Mouse (Mus musculus) kidney, postnatal 0 days (tissue): ENCODE data around the gene Rassf2. TPM values are rescaled to one million over a fixed set of nuclear protein-coding genes. Genes with fewer than 3 reads are reported as not detected.

Experiments
- ATAC-seq: fragments of 200-750 bp; cut with Nextera tagmentation; replicated peaks from 2 replicates; pipeline ENCODE4 v1.8.0; 2017; ENCODE audit warnings: low read depth, moderate number of reproducible peaks, moderate TSS enrichment, moderate library complexity; ENCODE audit not compliant: low FRiP score
- DNase-seq: peaks from one replicate; pipeline ENCODE4 v3.0.0-alpha.2; 2016; ENCODE audit warnings: low spot score
- H3K27ac ChIP-seq: fragments of 300-500 bp; sonication (generic); 2 replicates; pipeline ENCODE4 v1.5.1; 2014; ENCODE audit warnings: mild to moderate bottlenecking
- H3K27me3 ChIP-seq: fragments of 300-500 bp; sonication (generic); 2 replicates; pipeline ENCODE4 v1.6.1; 2014; ENCODE audit warnings: low read length, mixed read lengths; ENCODE audit not compliant: insufficient read depth
- H3K36me3 ChIP-seq: fragments of 300-500 bp; sonication (generic); 2 replicates; pipeline ENCODE4 v1.6.1; 2014; ENCODE audit warnings: low read length, mixed read lengths; ENCODE audit not compliant: insufficient read depth
- H3K4me1 ChIP-seq: fragments of 300-500 bp; sonication (generic); replicated peaks from 2 replicates; pipeline ENCODE4 v1.6.1; 2014; ENCODE audit warnings: antibody characterized with exemption, low read length, mixed read lengths; ENCODE audit not compliant: insufficient read depth
- H3K4me2 ChIP-seq: fragments of 300-500 bp; sonication (generic); 2 replicates; pipeline ENCODE4 v1.6.1; 2014; ENCODE audit warnings: mild to moderate bottlenecking, low read length, moderate library complexity, mixed read lengths
- H3K4me3 ChIP-seq: fragments of 300-500 bp; sonication (generic); replicated peaks from 2 replicates; pipeline ENCODE4 v1.5.1; 2014; ENCODE audit warnings: low read depth, low read length
- H3K9ac ChIP-seq: fragments of 300-500 bp; sonication (generic); 2 replicates; pipeline ENCODE4 v1.6.1; 2014; ENCODE audit warnings: low read depth, low read length
- H3K9me3 ChIP-seq: fragments of 300-500 bp; sonication (generic); replicated peaks from 2 replicates; pipeline ENCODE4 v1.6.1; 2016; ENCODE audit warnings: low read length, inconsistent platforms, mixed read lengths
- CTCF ChIP-seq: IDR thresholded peaks from 2 replicates; pipeline ENCODE4 v1.5.1; 2016; ENCODE audit warnings: antibody characterized with exemption, low read depth, mild to moderate bottlenecking, moderate library complexity
- WGBS: fragments of 180-500 bp; shearing (Covaris S2); extraction: QIAGEN DNeasy Blood & Tissue Kit; methylation state at CpG from one replicate; pipeline ENCODE4 v1.1.7; 2014; 5-methylcytosine and 5-hydroxymethylcytosine counted together
- polyA plus RNA-seq: library from polyadenylated mRNA; unstranded; fragments of >200 nt; fragmentation: Nextera tagmentation; extraction: Ambion mirVana; gene quantifications from 2 replicates; pipeline ENCODE4 v1.2.1, GENCODE M21; 2015

The Rassf2 gene
- polyA plus RNA-seq, 1 experiment from 2014 or later = 3.0 TPM

DNA sequence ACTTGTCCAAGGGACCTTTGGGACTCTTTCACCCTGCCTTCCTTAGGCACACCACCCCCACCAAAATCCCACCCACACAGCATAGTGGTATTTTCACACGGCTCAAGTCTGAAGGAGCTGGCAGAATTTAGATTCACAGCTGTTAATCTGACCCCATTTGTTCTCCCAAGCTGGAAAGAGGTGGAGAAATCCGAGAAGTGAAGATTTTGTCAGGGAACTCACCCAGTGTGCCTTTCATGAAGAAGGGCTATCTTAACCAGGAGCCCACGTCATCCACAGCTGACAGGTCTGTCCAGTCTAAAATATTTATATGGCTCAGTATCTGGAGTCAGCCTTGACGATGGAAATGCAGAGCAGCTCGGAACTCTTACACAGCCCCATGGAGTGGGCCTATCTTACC, 6.3 kb upstream of the Rassf2 start:
- Histone ChIP-seq H3K4me1 (no peaks in the 10 kb centered on the region), H3K9me3 (no peaks in the 10 kb centered on the region), H3K9ac (no peak overlapping the region), H3K27me3 (no peaks in the 10 kb centered on the region), H3K36me3 (no peaks in the 10 kb centered on the region), H3K4me3 (no peak overlapping the region), H3K4me2 (no peak overlapping the region), H3K27ac (no peak overlapping the region)
- no peak for DNase-seq
- 64% methylated on average over 5 of the region's 5 CpGs for WGBS
- ATAC-seq = no peak
- no peak for TF ChIP-seq CTCF

DNA sequence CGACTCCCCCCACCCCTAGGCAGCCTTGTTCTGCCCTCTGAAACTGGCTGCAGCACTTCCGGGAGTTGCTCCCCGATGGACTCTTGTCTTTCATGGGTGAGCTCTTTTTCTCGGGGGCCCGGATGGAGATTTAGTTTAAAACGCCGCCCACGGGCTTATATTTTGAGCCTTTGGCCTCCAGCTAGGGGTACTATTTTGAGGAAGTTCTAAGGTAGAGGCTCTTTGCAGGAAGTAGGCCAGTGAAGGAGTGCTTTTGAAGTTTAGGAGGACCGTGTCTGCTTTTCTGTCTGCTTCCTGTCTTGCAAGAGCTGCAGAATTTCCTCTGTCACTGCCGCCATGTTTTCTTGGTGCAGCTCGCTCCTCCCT, 5.4 kb upstream of the Rassf2 start:
- H3K36me3 ChIP-seq = no peaks in the 10 kb centered on the region
- no peak overlapping the region for H3K4me3 ChIP-seq
- ATAC-seq (no peak), DNase-seq (no peak)
- H3K27ac ChIP-seq = no peak overlapping the region
- H3K27me3 ChIP-seq = no peaks in the 10 kb centered on the region; the same call in 1 of the 2 replicates
- TF ChIP-seq CTCF = no peak
- H3K4me1 ChIP-seq = peaks cover 6% of the 10 kb centered on the region; the same call in 1 of the 2 replicates
- H3K9me3 ChIP-seq = no peaks in the 10 kb centered on the region
- no peak overlapping the region for H3K9ac ChIP-seq
- 71% methylated on average over 11 of the region's 11 CpGs for WGBS
- H3K4me2 ChIP-seq = no peak overlapping the region

DNA sequence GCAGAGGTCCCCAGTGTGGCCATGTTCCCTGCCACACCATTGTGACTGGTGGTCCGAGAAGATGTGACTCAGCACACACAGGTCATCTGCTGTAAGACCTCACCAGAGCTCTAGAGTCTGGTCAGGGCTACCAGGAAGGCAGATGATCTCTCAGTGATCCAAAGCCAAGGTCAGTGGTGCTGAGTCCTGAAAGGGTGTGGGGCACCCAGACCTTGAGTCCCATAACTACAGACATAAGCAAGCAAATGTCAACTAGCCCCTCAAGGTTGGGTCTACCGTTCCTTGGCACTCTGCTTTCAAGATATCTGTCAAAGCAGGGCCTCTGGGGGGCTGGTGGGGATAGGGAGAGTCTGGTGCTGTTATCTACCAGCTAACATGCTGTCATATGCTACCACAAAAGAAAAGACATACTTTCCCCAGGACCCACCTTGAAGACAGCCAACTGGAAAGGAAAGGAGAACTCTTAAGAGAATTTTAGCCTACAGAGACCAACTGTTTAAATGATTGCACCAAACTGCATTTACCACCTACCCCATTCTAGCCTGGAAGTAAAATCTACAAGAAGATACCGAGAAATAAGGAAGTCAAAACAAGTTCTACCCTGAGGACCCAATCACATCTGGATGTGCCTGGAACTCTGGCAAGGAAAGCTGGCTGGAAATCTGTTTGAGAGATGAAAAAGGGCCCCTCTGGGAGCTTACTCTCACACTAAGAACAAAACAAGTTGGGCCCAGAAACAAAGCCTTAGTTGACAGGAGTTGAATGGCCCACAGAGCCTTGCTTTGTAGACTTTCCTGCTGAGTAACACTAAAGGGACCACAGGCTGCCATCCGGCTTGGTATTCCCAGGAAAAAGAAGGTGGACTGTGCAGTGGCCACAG, 4.8 kb upstream of the Rassf2 start:
- no peak overlapping the region for H3K4me2 ChIP-seq
- no peak for TF ChIP-seq CTCF
- ATAC-seq (no peak), DNase-seq (no peak)
- no peak overlapping the region for H3K27ac ChIP-seq
- WGBS = 77% methylated on average over 4 of the region's 4 CpGs
- H3K9ac ChIP-seq = no peak overlapping the region
- no peaks in the 10 kb centered on the region for H3K9me3 ChIP-seq
- no peaks in the 10 kb centered on the region; the same call in 1 of the 2 replicates for H3K27me3 ChIP-seq
- H3K36me3 ChIP-seq = no peaks in the 10 kb centered on the region
- no peak overlapping the region for H3K4me3 ChIP-seq
- peaks cover 11% of the 10 kb centered on the region for H3K4me1 ChIP-seq

DNA sequence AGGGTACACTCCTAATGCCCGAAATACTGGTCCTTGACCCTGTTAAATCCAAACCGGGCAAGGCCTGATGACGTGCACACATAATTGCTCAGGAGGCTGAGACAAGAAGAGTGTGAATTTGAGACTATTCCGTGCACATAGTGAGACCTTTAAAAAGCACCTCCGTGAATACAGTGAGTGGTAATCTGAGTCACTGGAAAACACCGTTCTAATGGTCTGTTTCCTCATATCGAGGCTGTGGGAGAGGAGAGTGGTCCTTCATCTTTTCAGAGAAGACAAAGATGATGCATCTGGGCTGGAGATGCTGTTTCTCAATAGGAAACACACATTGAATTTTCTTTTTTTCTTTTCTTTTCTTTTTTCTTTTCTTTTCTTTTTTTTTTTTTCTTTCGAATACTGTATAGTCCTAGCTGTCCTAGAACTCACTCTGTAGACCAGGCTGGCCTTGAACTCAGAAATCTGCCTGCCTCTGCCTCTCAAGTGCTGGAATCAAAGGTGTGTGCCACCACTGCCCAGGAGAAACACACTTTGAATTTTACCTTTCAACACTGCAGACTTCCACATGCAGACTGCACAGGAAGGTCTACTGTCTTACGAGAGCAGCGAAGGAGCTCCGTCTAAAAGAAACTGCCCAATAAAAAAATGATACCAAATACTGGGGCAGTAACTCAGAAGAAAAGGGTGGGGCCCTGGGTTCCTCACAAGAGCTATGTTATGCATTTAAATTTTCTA, 1.5 kb upstream of the Rassf2 start:
- Histone ChIP-seq H3K4me2 (no peak overlapping the region), H3K4me1 (peaks cover 21% of the 10 kb centered on the region), H3K9ac (no peak overlapping the region), H3K27ac (no peak overlapping the region), H3K36me3 (no peaks in the 10 kb centered on the region), H3K27me3 (no peaks in the 10 kb centered on the region; the same call in 1 of the 2 replicates), H3K4me3 (no peak overlapping the region), H3K9me3 (no peaks in the 10 kb centered on the region)
- no peak for TF ChIP-seq CTCF
- DNase-seq (no peak), ATAC-seq (no peak)
- WGBS = 77% methylated on average over 11 of the region's 11 CpGs

DNA sequence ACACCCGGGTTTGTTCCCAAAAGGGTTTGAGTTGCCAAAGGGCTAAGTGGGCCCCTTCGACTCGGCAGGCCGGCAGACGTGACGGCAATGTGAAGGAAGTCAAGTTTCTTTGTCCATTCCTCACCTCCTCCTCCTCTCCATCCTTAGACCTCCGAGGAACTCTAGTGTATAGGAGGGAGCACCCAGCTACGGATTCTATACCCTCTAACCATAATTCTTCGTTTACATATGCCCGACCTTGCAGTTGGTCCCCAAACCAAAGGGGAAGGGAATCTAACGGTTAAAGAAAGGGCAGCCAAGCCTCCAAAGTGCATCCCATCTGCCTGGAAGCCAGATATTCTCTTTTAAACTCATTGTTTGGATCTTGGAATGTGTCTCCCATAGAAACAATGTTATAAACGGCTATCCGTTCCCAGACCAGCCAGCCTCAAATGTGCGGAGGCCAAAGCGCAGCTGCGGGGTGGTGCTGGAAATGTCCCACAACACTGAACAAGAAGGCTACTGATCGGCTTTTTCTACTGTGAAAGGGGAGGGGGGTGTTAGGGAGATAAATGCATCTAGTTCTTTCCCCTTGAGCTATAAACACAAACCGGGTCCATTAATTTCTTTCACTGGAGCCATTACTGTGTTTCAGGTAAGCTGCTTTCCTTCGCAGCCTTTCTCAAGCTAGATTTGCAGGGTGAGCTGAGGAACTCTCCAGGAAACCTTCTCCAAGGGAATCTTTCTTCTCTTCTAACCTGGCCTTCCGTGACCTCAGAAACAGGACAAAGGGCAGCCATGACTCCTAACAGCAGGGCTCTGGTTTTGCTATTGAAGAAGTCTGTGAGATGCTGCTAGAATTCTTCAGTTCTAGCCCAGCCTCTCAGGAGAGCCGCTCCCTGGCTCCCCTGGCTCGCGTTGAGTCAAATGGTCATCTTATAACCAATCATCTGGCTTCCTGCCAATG, 633 bp upstream of the Rassf2 start:
- H3K36me3 ChIP-seq = no peaks in the 10 kb centered on the region
- peak overlapping the region; percentile 97 for H3K4me2 ChIP-seq
- ATAC-seq (no peak), DNase-seq (peak; percentile 55)
- no peak for TF ChIP-seq CTCF
- 21% methylated on average over 23 of the region's 23 CpGs for WGBS
- no peaks in the 10 kb centered on the region; the same call in 1 of the 2 replicates for H3K27me3 ChIP-seq
- no peaks in the 10 kb centered on the region for H3K9me3 ChIP-seq
- H3K9ac ChIP-seq = peak overlapping the region; percentile 58; the same call in 1 of the 2 replicates
- H3K4me3 ChIP-seq = peak overlapping the region; percentile 55
- H3K27ac ChIP-seq = no peak overlapping the region; the same call in 1 of the 2 replicates
- peaks cover 21% of the 10 kb centered on the region for H3K4me1 ChIP-seq
